Mouse (Mus musculus) hematopoietic stem cell, adult 5-6 weeks (primary cell): Measurements from ENCODE around the gene Zc3h18. TPM values are rescaled to one million over a fixed set of nuclear protein-coding genes. Genes with fewer than 3 reads are reported as not detected.

ENCODE experiments used
- ATAC-seq, 2 experiments: fragments of 125-278 bp in 1 of 2; replicated peaks in 1 of 2; 2 replicates each; pipeline ENCODE4 v1.8.0; 2016 to 2017; ENCODE audit warnings: inconsistent platforms in 2 of 2, mild to moderate bottlenecking in 2 of 2, moderate number of reproducible peaks in 2 of 2, low read depth in 1 of 2, moderate TSS enrichment in 1 of 2; ENCODE audit not compliant: low FRiP score in 2 of 2, poor library complexity in 2 of 2, severe bottlenecking in 2 of 2, insufficient read depth in 1 of 2, low TSS enrichment in 1 of 2
- total RNA-seq: library from RNA; stranded (forward); fragments of 172-1452, 232-1000 nt; gene quantifications from 2 replicates; pipeline ENCODE4 v1.2.3, GENCODE M21; 2017

Gene Zc3h18
- total RNA-seq, 1 experiment from 2014 or later = 73.6 TPM

DNA sequence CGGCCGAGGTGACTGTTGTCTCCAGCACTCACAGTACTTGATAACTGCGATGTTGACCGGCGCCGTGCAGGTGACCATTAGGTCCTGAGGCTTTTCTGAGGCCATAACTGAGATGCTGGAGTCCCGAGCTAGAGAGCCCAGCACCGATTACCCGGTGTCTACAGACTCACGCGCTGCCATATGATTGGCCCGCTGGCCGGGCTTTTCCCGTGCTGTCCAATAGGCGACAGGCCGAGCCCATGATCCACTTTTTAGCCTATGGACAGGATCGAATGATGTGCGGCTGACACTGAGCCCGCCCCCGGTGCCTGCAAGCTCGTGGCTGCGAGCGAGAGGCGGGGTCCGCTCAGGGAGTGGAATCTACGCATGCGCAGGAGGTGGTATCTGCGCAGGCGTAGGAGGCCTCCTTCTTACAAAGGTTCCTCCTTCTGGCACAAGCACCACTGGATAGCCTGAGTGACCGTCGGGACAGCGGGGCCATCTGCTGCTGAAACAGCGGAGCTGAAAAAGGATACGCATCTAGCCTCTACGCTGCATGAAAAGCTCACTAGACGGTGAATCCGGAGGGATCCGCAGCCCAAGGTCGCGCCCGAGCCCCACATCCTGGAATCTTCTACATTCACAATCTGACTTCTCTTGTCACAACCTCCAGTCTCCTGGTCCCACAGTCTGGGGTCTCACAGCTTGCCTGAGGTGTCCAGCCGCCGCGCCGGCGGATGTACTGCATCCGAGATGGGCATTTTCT lies 67.0 kb downstream of the Zc3h18 start, which contains the start of gene Mvd:
Gene Mvd (minus strand): TSS at position 161 of the 745 bp plus-strand sequence.
- ATAC-seq = peak; percentile 94 to 97

DNA sequence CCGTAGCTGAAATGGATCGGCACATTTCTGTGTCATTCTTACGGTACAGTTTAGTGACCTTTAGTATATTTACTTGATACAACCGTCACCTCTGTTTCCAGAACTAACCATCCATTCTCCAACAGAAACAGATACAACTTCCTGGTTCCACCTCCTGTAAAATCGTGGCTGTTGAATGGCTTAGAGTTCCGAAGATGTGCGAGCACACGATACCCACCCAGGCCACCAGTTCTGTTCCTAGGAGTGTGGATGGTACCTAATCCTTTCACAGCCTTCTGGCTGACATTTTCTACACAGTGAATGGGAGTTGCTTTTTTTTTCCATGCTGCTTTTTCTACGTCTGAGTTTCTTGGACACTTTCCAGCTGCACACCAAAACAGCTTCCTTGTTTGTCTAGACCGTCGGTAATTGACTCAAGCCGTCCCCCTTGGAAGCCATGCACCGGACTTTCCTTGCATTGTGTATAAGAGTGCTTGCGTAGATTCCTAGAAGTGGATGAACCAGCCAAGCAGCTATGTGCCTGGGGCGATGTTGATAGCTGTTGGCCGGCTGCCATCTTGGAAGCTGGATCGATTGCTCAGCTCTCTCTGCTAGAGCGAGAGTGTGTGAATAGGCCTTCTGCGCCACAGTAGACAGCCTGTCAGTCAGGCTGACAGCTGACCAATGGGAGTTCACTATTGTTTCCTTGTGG lies 67.8 kb downstream of the Zc3h18 start:
- peak; percentile 4 to 8; a peak in 1 of 4 replicates for ATAC-seq

- ATAC-seq = no peak
These were observed 68.8 kb downstream of the Zc3h18 start for GRCm38 (mm10) chr8:122445203-122445602.

GRCm38 (mm10) chr8:122451161-122451703 lies 74.8 kb downstream of the Zc3h18 start:
- no peak for ATAC-seq

DNA sequence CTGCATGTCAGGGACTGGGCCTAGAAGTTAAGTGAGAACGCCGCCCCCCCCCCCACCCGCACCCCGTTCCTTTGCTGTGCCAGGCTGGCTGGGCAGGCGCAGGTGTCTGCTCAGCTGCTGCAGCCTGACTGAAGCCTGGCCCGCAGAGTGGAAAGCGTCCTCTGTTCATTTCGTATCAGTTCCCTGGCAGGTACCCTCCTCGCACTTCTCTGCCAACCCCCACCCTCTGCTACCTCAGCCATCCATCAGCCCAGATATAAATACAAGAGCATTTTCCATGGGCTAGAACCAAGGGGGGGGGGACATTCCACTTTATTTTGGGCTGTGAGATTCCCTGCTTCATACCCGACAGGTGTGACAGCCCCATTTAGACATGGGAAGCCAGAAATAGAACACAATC lies 75.7 kb downstream of the Zc3h18 start:
- no peak for ATAC-seq

- no peak for ATAC-seq
These were observed 78.0 kb downstream of the Zc3h18 start for GRCm38 (mm10) chr8:122454409-122454808.

DNA sequence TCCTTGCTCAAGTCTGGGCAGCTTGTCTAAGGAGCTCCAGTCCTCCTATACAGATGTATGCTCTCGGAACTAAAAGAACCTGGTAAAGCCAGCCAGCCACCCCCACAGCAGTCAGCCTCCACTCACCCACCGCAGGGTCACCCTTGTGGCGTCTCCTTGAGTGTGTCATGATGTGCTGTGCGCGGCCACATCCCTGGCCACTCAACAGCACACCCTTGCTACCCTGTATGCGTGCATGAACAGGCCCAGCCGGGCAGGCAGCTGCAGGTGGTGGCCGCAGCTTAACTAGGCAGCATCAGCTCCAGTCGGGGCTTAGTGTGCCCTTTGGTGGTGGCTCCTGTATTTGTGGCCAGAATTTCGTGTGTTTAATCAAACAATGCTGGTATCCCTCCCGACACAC lies 80.8 kb downstream of the Zc3h18 start:
- no peak for ATAC-seq

DNA sequence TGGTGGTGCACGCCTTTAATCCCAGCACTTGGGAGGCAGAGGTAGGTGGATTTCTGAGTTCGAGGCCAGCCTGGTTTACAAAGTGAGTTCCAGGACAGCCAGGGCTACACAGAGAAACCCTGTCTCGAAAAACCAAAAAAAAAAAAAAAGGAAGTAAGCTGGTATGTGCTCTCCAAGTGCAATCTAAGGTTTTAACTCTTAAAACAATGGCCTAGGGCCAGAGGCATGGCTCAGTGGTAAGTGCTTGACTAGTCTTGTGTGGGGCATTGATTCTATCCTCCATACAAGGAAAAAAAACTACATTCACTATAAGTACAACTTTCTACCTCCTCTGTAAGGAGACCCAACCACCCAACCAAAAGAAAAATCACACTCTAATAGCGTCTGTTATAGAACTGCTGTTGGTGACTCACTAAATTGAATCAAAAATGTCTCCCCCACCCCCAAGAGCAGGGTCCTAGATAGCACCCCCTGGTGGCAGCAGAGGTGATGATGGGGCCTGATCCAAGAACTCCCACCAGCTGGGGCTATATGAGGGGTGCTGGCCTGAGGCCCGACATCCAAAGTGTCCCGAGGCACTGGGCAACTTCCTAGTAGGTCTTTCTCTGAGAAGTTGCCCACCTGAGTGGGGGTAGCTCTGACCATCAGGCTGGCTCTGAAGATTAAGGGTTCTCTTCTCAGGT lies 83.0 kb downstream of the Zc3h18 start:
- ATAC-seq = no peak

DNA sequence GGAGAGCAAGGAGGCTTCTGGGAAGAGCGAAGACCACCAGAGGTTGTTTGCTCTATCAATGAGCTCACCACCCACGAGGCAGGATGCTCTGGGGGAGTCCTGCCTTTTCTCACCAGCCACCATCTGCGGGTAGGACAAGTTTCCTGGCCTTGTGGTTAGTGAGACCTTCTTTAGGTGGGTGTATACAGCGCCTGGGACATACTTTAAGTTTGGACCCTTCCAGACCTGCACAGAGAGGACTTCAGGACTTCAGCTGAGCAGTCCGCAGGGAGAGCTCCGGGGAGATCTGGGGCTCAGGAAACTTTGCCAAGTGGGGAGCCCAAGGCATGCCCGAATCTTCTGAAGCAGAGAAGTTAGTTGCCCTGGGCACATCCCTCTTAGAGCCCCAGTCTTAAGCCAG lies 83.6 kb downstream of the Zc3h18 start:
- ATAC-seq = no peak

- peak; percentile 32 to 35; a peak in 3 of 4 replicates for ATAC-seq
These were observed 84.4 kb downstream of the Zc3h18 start, which contains the start of gene Snai3 for GRCm38 (mm10) chr8:122460524-122461472. TSS of gene Snai3 (minus strand) at chr8:122460733.

DNA sequence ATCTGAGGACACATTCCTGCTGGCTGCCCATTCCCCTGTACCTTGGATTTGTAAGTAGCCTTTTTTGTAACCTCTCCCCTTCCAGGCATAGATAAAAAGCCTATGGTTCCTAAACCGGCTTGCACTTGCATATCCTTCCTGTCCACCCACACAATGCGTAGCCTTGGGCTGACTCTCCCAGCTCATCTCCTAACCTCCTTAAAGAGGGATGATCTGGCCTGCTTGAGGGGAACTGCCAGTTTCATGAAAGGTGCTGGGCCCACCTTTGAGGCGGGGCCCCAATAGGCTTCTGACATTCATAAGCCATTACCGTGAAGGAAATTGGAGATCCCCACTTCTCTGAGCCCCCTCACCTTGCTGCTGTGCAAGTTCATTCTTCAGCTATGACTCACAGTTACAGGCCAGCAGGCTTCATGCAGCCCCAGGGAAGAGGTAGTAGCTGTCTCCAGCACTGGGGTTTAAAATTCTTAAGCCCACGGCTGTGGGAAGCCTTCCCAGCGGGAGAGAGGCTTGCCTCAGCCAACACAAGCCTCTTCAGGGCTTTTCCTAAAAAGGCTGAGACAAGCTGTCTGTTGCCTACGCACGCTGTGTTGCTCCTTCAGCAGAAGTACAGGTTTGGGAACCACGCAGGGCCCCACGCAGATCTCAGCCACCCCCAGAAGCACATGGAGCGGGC lies 85.2 kb downstream of the Zc3h18 start:
- no peak for ATAC-seq

DNA sequence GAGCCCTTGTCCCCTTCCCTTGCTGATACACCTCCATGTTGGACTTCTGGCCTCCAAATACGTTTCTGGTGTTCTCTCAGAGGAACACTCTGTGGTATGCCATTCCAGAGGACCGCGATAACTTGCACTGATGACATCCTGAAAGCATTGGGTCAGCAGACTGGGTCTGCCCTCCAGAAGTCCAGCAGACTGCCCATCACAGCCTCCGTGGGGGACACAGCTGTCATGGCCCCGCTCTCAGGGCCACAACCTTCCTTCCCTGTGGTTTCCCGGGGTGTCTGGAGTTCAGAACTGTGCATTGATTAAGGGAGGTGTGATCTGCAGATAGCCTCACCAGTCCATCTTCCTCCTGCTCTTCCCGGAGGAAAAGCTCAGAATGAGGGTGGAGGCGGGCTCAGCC lies 86.1 kb downstream of the Zc3h18 start:
- no peak for ATAC-seq

DNA sequence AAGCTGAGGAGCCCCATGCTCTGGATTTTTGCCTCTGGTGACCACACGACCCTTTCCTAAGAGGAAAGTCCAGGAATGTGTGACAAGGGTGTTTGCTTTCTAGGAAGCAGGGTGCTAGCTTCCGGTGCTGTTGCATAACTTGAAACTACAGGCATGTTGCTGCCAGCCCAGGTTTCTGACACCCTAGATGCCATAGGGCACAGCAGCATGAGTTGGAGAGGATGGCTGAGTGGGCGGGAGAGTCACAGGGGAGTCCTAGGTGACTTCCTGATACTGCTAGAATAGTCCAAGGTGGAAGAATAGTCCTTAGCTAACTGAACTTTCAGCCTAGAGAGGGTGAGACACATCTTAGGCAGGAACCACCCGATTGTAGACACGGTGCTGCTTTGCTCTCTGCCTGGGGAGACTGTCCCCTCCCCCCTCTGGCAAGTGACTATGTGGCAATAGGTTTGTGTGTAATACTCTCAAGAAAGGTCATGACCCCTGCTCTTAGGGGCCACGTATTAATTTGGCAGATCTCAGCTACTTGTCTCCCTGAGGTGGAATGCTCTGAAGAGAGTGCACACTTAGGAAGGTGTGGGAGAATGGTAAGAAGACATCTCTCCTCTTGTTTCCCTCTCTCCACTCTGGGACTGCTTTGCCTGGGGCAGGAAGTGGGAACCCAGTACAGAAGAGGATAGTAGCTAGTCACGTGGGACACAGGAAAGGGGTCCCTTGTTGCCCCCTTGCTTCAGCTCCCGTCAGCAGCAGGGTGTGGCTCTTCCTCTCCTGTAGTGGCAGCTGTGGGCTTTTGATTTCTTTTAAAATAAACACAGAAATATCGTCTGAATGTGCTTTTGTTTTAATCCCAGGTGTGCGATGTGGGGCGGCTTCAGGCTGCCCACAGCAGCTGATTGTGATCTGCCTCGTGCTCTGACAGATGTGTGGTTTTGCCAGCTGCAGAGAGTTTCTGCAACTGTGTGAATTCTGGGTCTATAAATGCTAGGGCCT lies 87.5 kb downstream of the Zc3h18 start:
- no peak; a peak in 1 of 4 replicates for ATAC-seq

- ATAC-seq = no peak
These were observed 88.6 kb downstream of the Zc3h18 start for GRCm38 (mm10) chr8:122464985-122465384.
